Mouse (Mus musculus): ENCODE measurements around the gene Mc3r.

Gene Mc3r

GRCm38 (mm10) chr2:172292525-172293405 lies 44.5 kb downstream of the Mc3r start:
- DNase-seq (ENCODE audit: extremely low read depth, insufficient read length, low spot score), result no peak

DNA sequence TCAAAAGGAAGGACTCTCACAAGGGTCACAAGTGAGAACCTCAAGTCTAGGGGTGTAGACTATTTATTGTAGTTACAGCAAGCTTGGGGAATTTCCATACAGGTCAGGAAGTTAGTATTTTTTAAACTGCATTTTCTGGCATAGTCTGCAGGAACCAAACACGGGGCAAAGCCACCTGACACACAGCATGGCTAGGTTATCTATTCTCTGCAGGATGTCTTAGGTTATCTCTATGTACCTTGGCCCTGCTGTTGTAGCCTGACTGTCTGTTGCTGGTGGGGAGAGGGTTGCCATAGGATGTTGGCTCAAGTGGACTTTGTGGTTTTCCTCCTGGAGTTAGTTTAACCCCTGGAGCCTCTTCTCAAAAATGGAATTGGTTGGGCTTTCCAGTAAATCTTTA lies 49.8 kb downstream of the Mc3r start:
- no peak for DNase-seq (ENCODE audit: extremely low read depth, insufficient read length, low spot score)

GRCm38 (mm10) chr2:172298542-172298941 lies 50.2 kb downstream of the Mc3r start:
- DNase-seq (ENCODE audit: extremely low read depth, insufficient read length, low spot score), result no peak

GRCm38 (mm10) chr2:172299126-172299921 lies 51.0 kb downstream of the Mc3r start:
- no peak for DNase-seq (ENCODE audit: extremely low read depth, insufficient read length, low spot score)

All from 3134 (cell line).